Mouse (Mus musculus): ENCODE results near the gene Eepd1. TPM values are rescaled to one million over a fixed set of nuclear protein-coding genes. Genes with fewer than 3 reads are reported as not detected.

Gene Eepd1
- polyA plus RNA-seq, 2 experiments: 2.3 to 4.4 TPM

DNA sequence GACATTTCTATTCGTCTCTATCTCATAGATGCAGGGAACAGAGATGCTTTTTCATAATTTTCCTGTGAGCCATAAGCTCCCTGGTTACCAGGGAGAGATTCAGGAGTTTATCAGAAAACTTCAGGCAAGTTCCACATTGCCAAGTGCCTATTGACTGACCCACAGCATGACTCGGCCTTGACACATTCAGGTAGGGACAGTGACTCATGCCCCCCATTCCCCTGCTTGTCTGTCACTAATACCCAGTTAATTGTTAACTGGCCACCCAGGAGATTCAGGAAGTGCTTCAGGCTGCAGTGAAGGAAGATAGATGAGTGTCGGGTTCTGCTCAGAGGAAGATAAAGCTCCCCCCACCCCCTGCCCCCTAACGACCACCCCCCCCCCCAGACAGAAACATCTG lies 109.4 kb downstream of the Eepd1 start:
- Histone ChIP-seq H3K36me3 (replicated peaks; ENCODE audit: control insufficient read depth, insufficient read depth, low read depth) (no peaks in the 10 kb centered on the region), H3K9ac (replicated peaks) (no peak overlapping the region), H3K4me1 (replicated peaks; ENCODE audit: control insufficient read depth in 2 of 2, insufficient read depth in 2 of 2, low read length in 1 of 2) (peaks cover 0 to 7% of the 10 kb centered on the region in 2 experiments; a peak in 2 of 4 replicates), H3K4me2 (ENCODE audit: low read depth) (no peak overlapping the region), H3K27ac (no peak overlapping the region), H3K9me3 (ENCODE audit: control insufficient read depth, low read length) (no peaks in the 10 kb centered on the region), H3K27me3 (ENCODE audit: control insufficient read depth, insufficient read depth, low read length) (no peaks in the 10 kb centered on the region), H3K4me3 (ENCODE audit: insufficient read depth in 1 of 2, low read depth in 2 of 2, low read length in 2 of 2) (no peak overlapping the region)
- TF ChIP-seq CTCF (IDR thresholded peaks at IDR 0.05; ENCODE audit: low read depth) (no peak), EP300 (IDR thresholded peaks at IDR 0.05; ENCODE audit: low read depth) (no peak)
- no peak for ATAC-seq (ENCODE audit: insufficient read depth)
- no peak for DNase-seq (ENCODE audit: low read depth in 3 of 3, low spot score in 3 of 3)
- 17% methylated on average over 4 of the region's 4 CpGs for WGBS (ENCODE audit: insufficient replicate concordance)

- peak overlapping the region; percentile 36 for H3K4me2 ChIP-seq (ENCODE audit: low read depth)
- peak; percentile 22 to 32 (median 26) for DNase-seq (ENCODE audit: low read depth in 3 of 3, low spot score in 3 of 3)
- peak overlapping the region in 1 of 2 experiments; percentile 18; a peak in 1 of 4 replicates for H3K4me3 ChIP-seq (ENCODE audit: insufficient read depth in 1 of 2, low read depth in 2 of 2, low read length in 2 of 2)
- no peak overlapping the region for H3K9ac ChIP-seq (replicated peaks)
- H3K36me3 ChIP-seq (replicated peaks; ENCODE audit: control insufficient read depth, insufficient read depth, low read depth): no peaks in the 10 kb centered on the region
- TF ChIP-seq EP300 (IDR thresholded peaks at IDR 0.05; ENCODE audit: low read depth): no peak
- TF ChIP-seq CTCF (IDR thresholded peaks at IDR 0.05; ENCODE audit: low read depth): peak; percentile 59
- no peaks in the 10 kb centered on the region for H3K27me3 ChIP-seq (ENCODE audit: control insufficient read depth, insufficient read depth, low read length)
- peaks cover 0 to 7% of the 10 kb centered on the region in 2 experiments; a peak in 2 of 4 replicates for H3K4me1 ChIP-seq (replicated peaks; ENCODE audit: control insufficient read depth in 2 of 2, insufficient read depth in 2 of 2, low read length in 1 of 2)
- H3K27ac ChIP-seq: no peak overlapping the region
- WGBS (ENCODE audit: insufficient replicate concordance): 24% methylated on average over 15 of the region's 15 CpGs
- H3K9me3 ChIP-seq (ENCODE audit: control insufficient read depth, low read length): no peaks in the 10 kb centered on the region
- ATAC-seq (ENCODE audit: insufficient read depth): peak; percentile 21; the same call in 1 of the 2 replicates
These were observed 110.3 kb downstream of the Eepd1 start for GRCm38 (mm10) chr9:25591390-25592354.

DNA sequence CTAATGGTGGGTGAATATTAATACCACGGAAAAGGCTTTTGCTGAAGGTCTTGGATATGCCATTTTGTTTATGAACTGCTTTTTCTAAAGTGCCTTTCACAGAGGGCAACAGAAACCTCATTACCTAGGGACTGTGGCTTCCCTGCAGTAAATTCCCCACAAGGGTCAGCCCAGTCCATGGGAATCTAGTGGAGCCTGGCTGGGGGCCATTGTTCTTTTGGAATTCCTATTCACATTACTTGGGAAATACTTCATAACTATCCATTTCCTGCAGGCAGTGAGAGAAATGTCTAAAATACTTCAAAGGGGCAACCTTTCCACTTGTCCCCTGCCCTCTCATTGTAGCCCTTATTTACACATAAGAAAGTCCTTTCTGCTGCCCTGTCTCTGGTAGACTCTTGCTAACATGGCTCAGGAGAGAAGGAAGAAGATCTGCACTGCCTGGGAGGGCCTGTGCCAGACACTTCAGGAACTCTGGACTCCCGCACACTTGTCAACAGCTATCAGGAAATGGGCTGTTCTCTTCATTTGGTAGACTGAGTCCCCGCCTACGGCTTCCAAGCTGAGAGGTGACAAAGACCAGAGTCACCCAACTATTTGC lies 111.1 kb downstream of the Eepd1 start:
- no peak overlapping the region for H3K9ac ChIP-seq (replicated peaks)
- H3K36me3 ChIP-seq (replicated peaks; ENCODE audit: control insufficient read depth, insufficient read depth, low read depth): no peaks in the 10 kb centered on the region
- no peak overlapping the region; the same call in 1 of the 2 replicates for H3K4me2 ChIP-seq (ENCODE audit: low read depth)
- ATAC-seq (ENCODE audit: insufficient read depth) (no peak), DNase-seq (ENCODE audit: low read depth in 3 of 3, low spot score in 3 of 3) (no peak)
- no peak overlapping the region for H3K4me3 ChIP-seq (ENCODE audit: insufficient read depth in 1 of 2, low read depth in 2 of 2, low read length in 2 of 2)
- 29% methylated on average over 4 of the region's 4 CpGs for WGBS (ENCODE audit: insufficient replicate concordance)
- H3K4me1 ChIP-seq (replicated peaks; ENCODE audit: control insufficient read depth in 2 of 2, insufficient read depth in 2 of 2, low read length in 1 of 2): peaks cover 0 to 7% of the 10 kb centered on the region in 2 experiments; a peak in 2 of 4 replicates
- H3K27me3 ChIP-seq (ENCODE audit: control insufficient read depth, insufficient read depth, low read length): no peaks in the 10 kb centered on the region
- no peaks in the 10 kb centered on the region for H3K9me3 ChIP-seq (ENCODE audit: control insufficient read depth, low read length)
- no peak for TF ChIP-seq EP300 (IDR thresholded peaks at IDR 0.05; ENCODE audit: low read depth)
- no peak for TF ChIP-seq CTCF (IDR thresholded peaks at IDR 0.05; ENCODE audit: low read depth)
- H3K27ac ChIP-seq: no peak overlapping the region

DNA sequence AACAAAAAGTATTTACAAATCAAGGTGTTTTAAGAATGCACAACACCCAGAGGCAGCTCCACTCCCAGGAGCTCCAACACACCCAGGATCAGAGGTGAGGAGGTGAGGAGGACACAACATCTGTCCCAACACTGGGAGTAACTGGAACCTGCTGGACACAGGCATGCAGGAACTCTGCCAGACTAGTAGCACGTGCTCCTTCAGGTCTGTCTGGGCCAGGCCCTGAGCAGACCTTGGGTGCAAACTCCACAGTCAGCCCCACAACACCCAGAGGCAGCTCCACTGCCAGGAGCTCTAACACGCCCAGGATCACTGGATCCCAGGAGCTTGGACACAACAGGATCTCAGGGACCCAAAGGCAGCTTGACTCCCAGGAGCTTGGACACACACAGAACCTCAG lies 143.4 kb downstream of the Eepd1 start:
- Histone ChIP-seq H3K27ac (no peak overlapping the region), H3K36me3 (replicated peaks; ENCODE audit: control insufficient read depth, insufficient read depth, low read depth) (no peaks in the 10 kb centered on the region), H3K4me2 (ENCODE audit: low read depth) (no peak overlapping the region), H3K4me3 (ENCODE audit: insufficient read depth in 1 of 2, low read depth in 2 of 2, low read length in 2 of 2) (no peak overlapping the region), H3K4me1 (replicated peaks; ENCODE audit: control insufficient read depth in 2 of 2, insufficient read depth in 2 of 2, low read length in 1 of 2) (no peaks in the 10 kb centered on the region), H3K9me3 (ENCODE audit: control insufficient read depth, low read length) (no peaks in the 10 kb centered on the region), H3K27me3 (ENCODE audit: control insufficient read depth, insufficient read depth, low read length) (no peaks in the 10 kb centered on the region), H3K9ac (replicated peaks) (no peak overlapping the region)
- 35% methylated on average over 2 of the region's 2 CpGs for WGBS (ENCODE audit: insufficient replicate concordance)
- no peak for DNase-seq (ENCODE audit: low read depth in 3 of 3, low spot score in 3 of 3)
- TF ChIP-seq EP300 (IDR thresholded peaks at IDR 0.05; ENCODE audit: low read depth): no peak
- no peak for TF ChIP-seq CTCF (IDR thresholded peaks at IDR 0.05; ENCODE audit: low read depth)
- no peak for ATAC-seq (ENCODE audit: insufficient read depth)

- no peaks in the 10 kb centered on the region for H3K4me1 ChIP-seq (replicated peaks; ENCODE audit: control insufficient read depth in 2 of 2, insufficient read depth in 2 of 2, low read length in 1 of 2)
- 53% methylated on average over 5 of the region's 5 CpGs for WGBS (ENCODE audit: insufficient replicate concordance)
- ATAC-seq (ENCODE audit: insufficient read depth): no peak
- H3K27ac ChIP-seq: no peak overlapping the region
- no peak overlapping the region for H3K4me3 ChIP-seq (ENCODE audit: insufficient read depth in 1 of 2, low read depth in 2 of 2, low read length in 2 of 2)
- H3K9ac ChIP-seq (replicated peaks): no peak overlapping the region
- DNase-seq (ENCODE audit: low read depth in 3 of 3, low spot score in 3 of 3): no peak
- no peaks in the 10 kb centered on the region for H3K36me3 ChIP-seq (replicated peaks; ENCODE audit: control insufficient read depth, insufficient read depth, low read depth)
- H3K27me3 ChIP-seq (ENCODE audit: control insufficient read depth, insufficient read depth, low read length): no peaks in the 10 kb centered on the region
- no peaks in the 10 kb centered on the region for H3K9me3 ChIP-seq (ENCODE audit: control insufficient read depth, low read length)
- no peak for TF ChIP-seq EP300 (IDR thresholded peaks at IDR 0.05; ENCODE audit: low read depth)
- TF ChIP-seq CTCF (IDR thresholded peaks at IDR 0.05; ENCODE audit: low read depth): no peak
- H3K4me2 ChIP-seq (ENCODE audit: low read depth): no peak overlapping the region
These were observed 148.3 kb downstream of the Eepd1 start for GRCm38 (mm10) chr9:25629531-25630099.

Other genes with a start within 250 kb of the Eepd1 start
- 17.9 and 32.6 TPM in 2 replicates for gene Sept7, start 229.1 kb upstream of the Eepd1 start, polyA plus RNA-seq (2012; rRNA removed)
- 86.3 and 92.0 TPM in 2 replicates for gene Sept7, start 229.1 kb upstream of the Eepd1 start, polyA plus RNA-seq (2014; fragmentation: Nextera tagmentation; extraction: Ambion mirVana)